Mouse (Mus musculus) midbrain, embryonic 12.5 days (tissue): Measurements from ENCODE around the gene Arhgef15. TPM values are rescaled to one million over a fixed set of nuclear protein-coding genes. Genes with fewer than 3 reads are reported as not detected.
"Not testable (repeated sequence)": the region's sequence is repeated elsewhere in the genome, so short reads cannot be mapped to it uniquely, and the experiment has no call there.

Source experiments
- ATAC-seq: fragments of 200-750 bp; cut with Nextera tagmentation; 2 replicates; pipeline ENCODE4 v1.8.0; 2017; ENCODE audit warnings: low read depth, moderate TSS enrichment, moderate library complexity; ENCODE audit not compliant: low FRiP score
- H3K27ac ChIP-seq: fragments of 300-500 bp; sonication (generic); replicated peaks from 2 replicates; pipeline ENCODE4 v1.5.1; 2016; ENCODE audit warnings: mild to moderate bottlenecking
- H3K27me3 ChIP-seq: fragments of 300-500 bp; sonication (generic); 2 replicates; pipeline ENCODE4 v1.6.1; 2016; ENCODE audit warnings: mild to moderate bottlenecking
- H3K36me3 ChIP-seq: fragments of 300-500 bp; sonication (generic); 2 replicates; pipeline ENCODE4 v1.6.1; 2016
- H3K4me1 ChIP-seq: fragments of 300-500 bp; sonication (generic); 2 replicates; pipeline ENCODE4 v1.6.1; 2016
- H3K4me2 ChIP-seq: fragments of 300-500 bp; sonication (generic); replicated peaks from 2 replicates; pipeline ENCODE4 v1.6.1; 2016; ENCODE audit warnings: mild to moderate bottlenecking, moderate library complexity
- H3K4me3 ChIP-seq: fragments of 300-500 bp; sonication (generic); 2 replicates; pipeline ENCODE4 v1.5.1; 2016; ENCODE audit warnings: mild to moderate bottlenecking
- H3K9ac ChIP-seq: fragments of 300-500 bp; sonication (generic); replicated peaks from 2 replicates; pipeline ENCODE4 v1.6.1; 2016; ENCODE audit warnings: mild to moderate bottlenecking, moderate library complexity
- H3K9me3 ChIP-seq: fragments of 300-500 bp; sonication (generic); 2 replicates; pipeline ENCODE4 v1.6.1; 2016; ENCODE audit warnings: mild to moderate bottlenecking
- WGBS: fragments of 180-500 bp; shearing (Covaris S2); methylation state at CpG from one replicate; pipeline ENCODE4 v1.1.7; 2016; 5-methylcytosine and 5-hydroxymethylcytosine counted together
- polyA plus RNA-seq: library from polyadenylated mRNA; unstranded; fragments of >200 nt; fragmentation: Nextera tagmentation; extraction: Ambion mirVana; gene quantifications from 2 replicates; pipeline ENCODE4 v1.2.1, GENCODE M21; 2016

Arhgef15 gene
- polyA plus RNA-seq, 1 experiment from 2014 or later: 6.7 TPM

DNA sequence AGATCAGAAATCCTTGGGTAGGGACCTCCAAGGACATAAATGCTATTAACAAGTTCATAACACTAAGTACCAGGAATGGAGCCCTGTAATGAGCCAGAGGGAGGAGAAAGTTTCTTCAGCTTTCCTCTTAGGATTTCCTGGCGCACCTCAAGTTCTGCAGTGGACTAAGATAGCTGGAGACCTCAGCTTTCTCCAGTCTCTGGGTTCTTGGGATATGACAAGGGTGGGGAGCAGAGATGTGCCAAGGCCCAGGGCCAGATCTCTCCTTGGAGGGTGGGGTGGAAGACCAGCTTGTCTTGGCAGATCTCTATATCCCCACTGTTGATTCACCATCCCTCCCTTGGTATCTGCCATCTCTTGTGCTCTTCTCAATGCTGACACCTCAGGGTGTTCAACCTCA lies 18.3 kb upstream of the Arhgef15 start:
- H3K4me3 ChIP-seq: no peak overlapping the region
- no peak for ATAC-seq
- H3K27me3 ChIP-seq: peaks cover 15% of the 10 kb centered on the region; the same call in 1 of the 2 replicates
- peaks cover 9% of the 10 kb centered on the region; the same call in 1 of the 2 replicates for H3K4me1 ChIP-seq
- 91% methylated on average over 1 of the region's 1 CpGs for WGBS
- no peaks in the 10 kb centered on the region for H3K9me3 ChIP-seq
- H3K9ac ChIP-seq: no peak overlapping the region
- H3K4me2 ChIP-seq: no peak overlapping the region
- no peak overlapping the region for H3K27ac ChIP-seq
- H3K36me3 ChIP-seq: no peaks in the 10 kb centered on the region

DNA sequence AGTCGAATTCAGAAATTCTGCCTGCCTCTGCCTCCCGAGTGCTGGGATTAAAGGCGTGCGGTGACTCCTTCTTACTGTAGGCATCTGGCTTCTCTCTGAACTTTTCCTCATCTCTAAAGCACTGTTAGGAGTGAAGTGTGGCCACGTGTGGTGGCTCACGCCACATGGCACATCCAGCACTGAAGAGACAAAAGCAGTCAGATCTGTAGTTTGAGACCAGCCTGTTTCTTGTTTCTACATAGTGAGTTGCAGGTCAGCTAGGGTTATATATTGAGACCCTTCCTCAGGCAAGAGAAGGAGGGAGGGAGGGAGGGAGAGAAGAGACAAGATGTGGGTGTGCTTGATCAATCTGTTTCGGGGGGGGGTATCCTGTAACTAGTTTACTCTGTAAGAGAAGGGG lies 17.8 kb upstream of the Arhgef15 start, which contains the start of gene Rangrf:
Gene Rangrf (minus strand): TSS at position 101 of the 400 bp plus-strand sequence.
- peaks cover 15% of the 10 kb centered on the region; the same call in 1 of the 2 replicates for H3K27me3 ChIP-seq
- 82% methylated on average over 7 of the region's 7 CpGs for WGBS
- no peaks in the 10 kb centered on the region for H3K9me3 ChIP-seq
- peak within 1 kb of the TSS; percentile 37; the same call in 1 of the 2 replicates for H3K9ac ChIP-seq
- no peaks in the 10 kb centered on the region for H3K36me3 ChIP-seq
- H3K4me2 ChIP-seq: peak within 1 kb of the TSS; percentile 65
- no peak for ATAC-seq
- peaks cover 9% of the 10 kb centered on the region; the same call in 1 of the 2 replicates for H3K4me1 ChIP-seq
- H3K4me3 ChIP-seq: peak within 1 kb of the TSS; percentile 50
- no peak within 1 kb of the TSS for H3K27ac ChIP-seq

DNA sequence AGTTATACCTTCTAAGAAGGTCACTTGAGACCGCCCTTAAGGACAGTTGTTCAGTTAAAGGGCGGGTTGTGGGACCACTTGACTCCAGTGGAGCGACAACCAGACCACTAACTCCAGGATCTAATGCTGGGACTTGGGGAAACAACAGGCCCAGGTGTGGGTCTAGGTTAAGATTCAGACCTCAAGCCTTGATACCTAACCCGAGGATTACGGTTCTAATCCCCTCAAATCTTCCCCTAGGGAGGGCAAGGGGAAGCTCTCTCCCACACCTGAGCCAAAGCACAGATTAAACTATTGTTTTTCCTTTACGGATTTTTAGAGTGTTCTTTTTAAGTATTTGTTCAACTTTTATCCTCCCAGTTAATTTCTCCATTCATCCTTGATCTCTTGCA lies 16.8 kb upstream of the Arhgef15 start:
- H3K36me3 ChIP-seq: no peaks in the 10 kb centered on the region
- ATAC-seq: peak; percentile 23; the same call in 1 of the 2 replicates
- peak overlapping the region; percentile 65 for H3K4me2 ChIP-seq
- H3K27me3 ChIP-seq: peaks cover 18% of the 10 kb centered on the region
- peaks cover 9% of the 10 kb centered on the region; the same call in 1 of the 2 replicates for H3K4me1 ChIP-seq
- no peaks in the 10 kb centered on the region for H3K9me3 ChIP-seq
- H3K27ac ChIP-seq: no peak overlapping the region
- peak overlapping the region; percentile 50 for H3K4me3 ChIP-seq
- H3K9ac ChIP-seq: peak overlapping the region; percentile 37; the same call in 1 of the 2 replicates
- 28% methylated on average over 6 of the region's 6 CpGs for WGBS

DNA sequence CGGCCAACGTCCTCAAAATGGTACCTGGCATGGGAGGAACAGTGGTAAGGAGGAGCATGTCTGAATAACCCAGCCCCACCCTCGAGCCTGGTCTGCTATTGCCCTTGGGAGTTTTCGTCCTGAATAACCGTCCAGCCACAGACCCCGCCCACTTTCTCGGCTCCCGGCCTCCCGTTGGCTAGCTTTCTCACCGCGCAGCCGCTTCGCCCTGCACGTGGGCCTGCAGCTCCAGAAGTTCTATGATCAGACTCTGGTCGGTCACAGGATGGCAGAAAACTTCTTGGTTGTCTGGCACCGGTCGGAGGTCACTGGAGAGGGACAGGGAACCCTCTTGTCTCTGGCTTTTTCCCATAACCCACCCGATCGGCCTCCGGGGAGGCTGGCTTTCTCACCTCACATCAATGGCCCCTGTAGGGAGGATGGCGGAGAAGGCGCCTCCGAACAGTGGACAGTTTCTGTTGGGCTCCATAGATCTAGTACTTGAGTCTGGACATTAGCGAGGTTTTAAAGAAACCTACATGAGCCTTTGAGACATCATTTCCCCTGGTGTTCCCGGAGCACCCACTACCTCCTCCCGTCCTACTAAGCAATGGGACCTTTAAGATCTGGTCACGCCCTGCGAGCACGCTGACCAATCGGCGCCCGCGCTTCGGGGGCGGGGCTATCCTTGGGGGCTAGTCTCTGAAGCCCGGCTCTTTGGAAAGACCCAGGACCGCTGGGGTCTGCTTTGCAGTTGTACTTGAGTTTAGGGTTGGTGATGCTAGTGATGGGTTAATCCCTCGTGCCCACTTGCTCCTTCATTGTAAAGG lies 16.2 kb upstream of the Arhgef15 start:
- Histone ChIP-seq H3K9ac (peak overlapping the region; percentile 37), H3K4me1 (peaks cover 10% of the 10 kb centered on the region)

DNA sequence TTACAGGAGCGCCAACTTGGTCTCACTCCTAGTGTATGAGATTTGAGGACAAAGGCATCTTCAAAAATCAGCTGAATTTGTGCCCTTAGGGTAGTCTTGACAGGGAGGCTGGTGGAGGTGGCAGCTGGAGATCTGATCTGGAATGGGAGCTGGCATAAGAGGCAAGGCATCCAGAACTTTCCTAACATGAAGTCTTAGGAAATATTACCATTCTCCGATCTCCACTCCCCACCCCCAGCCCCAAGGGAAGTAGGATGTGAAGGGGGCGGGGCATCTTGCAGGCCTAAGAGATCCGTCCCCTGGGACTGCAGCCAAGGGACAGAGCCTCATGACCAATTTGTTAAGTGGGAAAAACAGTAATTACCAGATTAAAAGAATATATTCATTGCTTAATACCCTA lies 13.0 kb upstream of the Arhgef15 start:
- Histone ChIP-seq H3K27ac (no peak overlapping the region), H3K4me3 (no peak overlapping the region), H3K4me2 (no peak overlapping the region), H3K4me1 (peaks cover 20% of the 10 kb centered on the region), H3K9me3 (no peaks in the 10 kb centered on the region), H3K36me3 (no peaks in the 10 kb centered on the region), H3K27me3 (peaks cover 33% of the 10 kb centered on the region), H3K9ac (no peak overlapping the region)
- ATAC-seq: no peak
- WGBS: 80% methylated on average over 4 of the region's 4 CpGs

More for the DNA sequence above, 16.2 kb upstream of the Arhgef15 start:
- H3K36me3 ChIP-seq, H3K27ac ChIP-seq, H3K9me3 ChIP-seq: not testable (repeated sequence)
- under 1% methylated on average over 38 of the region's 38 CpGs for WGBS
- Histone ChIP-seq H3K4me3 (peak overlapping the region; percentile 50), H3K27me3 (peaks cover 24% of the 10 kb centered on the region), H3K4me2 (peak overlapping the region; percentile 65)
- ATAC-seq: peak; percentile 85

DNA sequence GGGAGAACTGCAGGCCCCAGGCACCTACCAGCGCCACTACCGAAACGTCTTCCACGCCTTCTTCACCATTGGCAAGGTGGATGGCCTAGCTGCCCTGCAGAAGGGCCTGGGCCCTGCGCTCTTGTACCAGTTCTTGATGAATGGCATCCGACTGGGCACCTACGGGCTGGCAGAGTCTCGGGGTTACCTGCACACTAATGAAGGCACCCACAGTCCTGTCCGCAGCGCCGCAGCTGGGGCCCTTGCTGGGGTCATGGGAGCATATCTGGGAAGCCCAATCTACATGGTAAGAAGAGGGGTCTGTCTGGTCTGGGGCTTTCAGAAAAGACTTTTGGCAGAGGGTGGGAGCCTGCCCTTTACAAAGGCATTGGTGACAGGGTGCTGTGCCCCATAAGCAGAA lies 11.5 kb upstream of the Arhgef15 start:
- H3K27me3 ChIP-seq: peaks cover 22% of the 10 kb centered on the region; the same call in 1 of the 2 replicates
- no peak overlapping the region for H3K4me2 ChIP-seq
- 88% methylated on average over 11 of the region's 11 CpGs for WGBS
- ATAC-seq: no peak
- no peak overlapping the region for H3K4me3 ChIP-seq
- H3K4me1 ChIP-seq: peaks cover 15% of the 10 kb centered on the region
- no peak overlapping the region for H3K9ac ChIP-seq
- H3K36me3 ChIP-seq: no peaks in the 10 kb centered on the region
- no peak overlapping the region for H3K27ac ChIP-seq
- no peaks in the 10 kb centered on the region for H3K9me3 ChIP-seq

DNA sequence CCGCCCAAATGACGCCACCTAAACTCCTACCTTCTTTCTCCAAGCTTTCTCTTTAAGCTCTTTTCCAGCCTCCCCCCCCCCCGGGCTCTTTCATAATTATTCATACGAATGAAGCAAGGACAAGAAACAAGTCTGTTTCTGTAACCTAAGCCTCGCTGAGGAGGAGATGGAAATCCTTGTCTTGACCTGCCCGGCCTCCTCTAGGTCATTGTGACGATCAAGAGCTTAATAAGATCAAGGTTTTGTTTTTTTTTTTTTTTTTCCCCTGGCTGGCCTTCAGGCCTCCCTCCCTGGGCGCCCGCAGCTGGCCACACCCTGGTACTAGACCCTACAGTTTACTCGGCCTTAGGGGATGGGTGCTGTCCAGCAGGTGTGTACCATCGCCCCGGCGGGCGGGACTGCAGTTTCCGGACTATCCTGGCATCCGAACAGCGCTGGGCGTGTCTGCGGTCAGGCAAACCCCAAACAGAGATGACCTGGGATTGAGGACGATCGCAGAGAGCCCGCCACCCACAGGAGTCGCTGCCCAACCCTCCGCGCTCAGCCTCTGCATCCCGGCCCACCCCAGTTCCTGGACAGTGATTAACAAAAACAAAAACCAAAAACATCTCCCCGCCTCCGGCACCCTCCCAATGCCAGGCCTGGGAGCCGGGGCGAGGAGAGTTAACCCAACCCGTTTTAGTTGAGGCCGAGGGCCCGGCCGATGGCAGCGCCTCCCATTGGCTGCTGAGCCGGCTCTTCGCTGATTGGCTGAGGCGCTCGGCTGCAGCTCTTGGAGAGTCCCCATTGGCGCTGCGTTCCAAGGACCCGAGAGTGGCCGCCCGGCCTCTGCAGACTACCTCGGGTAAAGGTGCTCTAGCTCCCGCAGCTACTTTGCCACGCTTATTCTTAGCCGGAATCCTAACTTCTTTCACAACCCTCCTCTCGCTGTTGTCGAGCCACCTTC lies 10.3 kb upstream of the Arhgef15 start, which contains the start of gene Slc25a35:
Gene Slc25a35 (plus strand): TSS at position 795 of the 946 bp plus-strand sequence.
- Histone ChIP-seq H3K9ac (peak within 1 kb of the TSS; percentile 59), H3K4me1 (peaks cover 11% of the 10 kb centered on the region), H3K4me3 (peak within 1 kb of the TSS; percentile 54), H3K27me3 (peaks cover 22% of the 10 kb centered on the region; the same call in 1 of the 2 replicates), H3K4me2 (peak within 1 kb of the TSS; percentile 75), H3K36me3 (no peaks in the 10 kb centered on the region), H3K27ac (peak within 1 kb of the TSS; percentile 47; the same call in 1 of the 2 replicates), H3K9me3 (no peaks in the 10 kb centered on the region)
- 1% methylated on average over 50 of the region's 50 CpGs for WGBS
- ATAC-seq: peak; percentile 96

DNA sequence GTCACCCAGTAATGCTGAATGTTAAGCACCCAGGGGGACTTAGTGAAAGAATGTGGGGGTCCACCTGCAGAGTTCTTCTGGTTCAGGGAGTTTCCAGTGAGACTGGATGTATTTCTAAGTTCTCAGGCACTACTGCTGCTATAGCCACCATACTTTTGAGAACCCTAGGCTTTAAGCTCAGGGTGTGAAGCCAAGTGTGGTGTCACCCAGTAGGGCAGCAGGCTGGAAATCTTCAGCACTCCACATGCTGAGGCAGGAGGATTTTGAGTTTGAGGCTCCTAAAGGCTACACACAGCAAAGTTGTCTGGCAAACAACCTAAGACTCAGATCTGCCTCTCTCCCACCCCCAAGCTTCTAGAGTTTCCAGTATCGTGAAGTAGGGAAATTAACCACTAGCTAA lies 9.3 kb upstream of the Arhgef15 start:
- H3K4me2 ChIP-seq: no peak overlapping the region
- 63% methylated on average over 1 of the region's 1 CpGs for WGBS

DNA sequence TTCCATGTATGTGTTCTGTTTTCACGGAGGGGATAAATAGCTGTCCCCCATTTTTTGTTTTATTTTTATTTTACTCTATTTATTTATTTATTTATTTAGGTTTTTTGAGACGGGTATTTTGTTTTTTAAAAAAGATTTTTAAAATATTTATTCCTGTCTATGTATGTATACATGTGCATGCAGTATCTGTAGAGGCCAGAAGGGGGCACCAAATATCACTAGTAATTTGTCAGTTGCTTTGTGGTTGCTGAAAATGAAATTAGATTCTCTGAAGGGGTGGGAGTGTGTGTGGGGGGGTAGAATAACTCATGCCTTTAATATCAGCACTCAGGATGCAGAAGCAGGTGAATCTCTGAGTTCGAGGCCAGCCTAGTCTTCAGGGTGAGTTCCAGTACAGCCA lies 8.6 kb upstream of the Arhgef15 start:
- ATAC-seq: no peak
- H3K27ac ChIP-seq: no peak overlapping the region

More for the DNA sequence above, 9.3 kb upstream of the Arhgef15 start:
- Histone ChIP-seq H3K36me3 (no peaks in the 10 kb centered on the region), H3K27ac (no peak overlapping the region), H3K4me3 (no peak overlapping the region), H3K27me3 (peaks cover 22% of the 10 kb centered on the region; the same call in 1 of the 2 replicates), H3K4me1 (peaks cover 11% of the 10 kb centered on the region), H3K9me3 (no peaks in the 10 kb centered on the region), H3K9ac (no peak overlapping the region)
- no peak for ATAC-seq

DNA sequence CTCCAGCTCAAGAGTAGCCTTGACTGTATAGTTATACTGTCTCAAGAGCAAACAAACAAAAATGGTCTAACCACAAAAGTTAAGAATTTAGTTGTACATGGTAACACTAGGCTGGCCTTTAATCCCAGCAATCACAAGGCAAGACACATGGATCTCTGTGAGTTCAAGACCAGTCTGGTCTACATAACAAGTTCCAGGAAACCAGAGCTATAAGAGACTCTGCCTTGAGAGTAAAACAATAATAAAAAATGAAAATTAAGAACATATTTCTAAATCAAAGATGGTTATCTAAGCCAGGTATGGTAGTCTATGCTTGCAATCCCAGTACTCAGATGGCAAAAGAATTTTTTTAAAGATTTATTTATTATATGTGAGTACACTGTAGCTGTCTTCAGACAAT lies 7.8 kb upstream of the Arhgef15 start:
- H3K4me2 ChIP-seq: no peak overlapping the region
- H3K27ac ChIP-seq: no peak overlapping the region
- no peaks in the 10 kb centered on the region for H3K9me3 ChIP-seq
- no peak overlapping the region for H3K4me3 ChIP-seq
- ATAC-seq: no peak
- H3K36me3 ChIP-seq: no peaks in the 10 kb centered on the region
- H3K9ac ChIP-seq: no peak overlapping the region
- peaks cover 22% of the 10 kb centered on the region; the same call in 1 of the 2 replicates for H3K27me3 ChIP-seq
- peaks cover 11% of the 10 kb centered on the region for H3K4me1 ChIP-seq

More for the DNA sequence above, 8.6 kb upstream of the Arhgef15 start:
- Histone ChIP-seq H3K9me3 (no peaks in the 10 kb centered on the region), H3K4me1 (peaks cover 11% of the 10 kb centered on the region), H3K4me2 (no peak overlapping the region), H3K27me3 (peaks cover 22% of the 10 kb centered on the region; the same call in 1 of the 2 replicates), H3K36me3 (no peaks in the 10 kb centered on the region), H3K9ac (no peak overlapping the region), H3K4me3 (no peak overlapping the region)
- WGBS: 24% methylated on average over 3 of the region's 3 CpGs

DNA sequence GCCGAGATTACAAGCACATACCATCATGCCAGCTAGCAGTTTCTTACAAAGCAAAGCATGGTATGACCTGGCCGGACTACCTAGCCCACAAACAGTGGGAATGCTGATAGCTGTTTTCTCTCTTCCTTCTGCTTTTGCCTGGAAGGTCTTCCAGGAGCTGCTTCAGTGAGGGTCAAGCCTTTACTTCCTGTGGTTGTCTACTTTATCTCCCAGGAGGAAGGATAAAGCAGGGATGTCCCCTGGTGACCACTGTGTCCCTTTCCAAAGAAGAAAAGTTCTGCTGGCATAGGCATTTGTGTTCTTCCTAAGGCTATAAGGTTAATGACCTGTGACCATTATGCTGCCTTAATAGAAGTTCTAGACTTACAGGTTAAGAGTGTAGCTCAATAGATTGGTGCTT lies 6.1 kb upstream of the Arhgef15 start:
- Histone ChIP-seq H3K4me3 (no peak overlapping the region), H3K9me3 (no peaks in the 10 kb centered on the region), H3K9ac (no peak overlapping the region), H3K36me3 (no peaks in the 10 kb centered on the region), H3K27me3 (peaks cover 13% of the 10 kb centered on the region; the same call in 1 of the 2 replicates), H3K4me2 (no peak overlapping the region), H3K4me1 (peaks cover 9% of the 10 kb centered on the region), H3K27ac (no peak overlapping the region)
- 83% methylated on average over 2 of the region's 2 CpGs for WGBS
- ATAC-seq: no peak
